Mouse (Mus musculus) cerebellum, adult 9-11 months (tissue): Measurements from ENCODE around the gene Pea15a.

Source experiments
- DNase-seq: peaks from one replicate; pipeline ENCODE4 v3.0.0; 2022

The Pea15a gene

GRCm38 (mm10) chr1:172172381-172172780 is 34.2 kb downstream of the Pea15a start:
- DNase-seq: no peak

- no peak for DNase-seq
Measured at GRCm38 (mm10) chr1:172169809-172170208, 36.8 kb downstream of the Pea15a start.

GRCm38 (mm10) chr1:172167911-172168310 is 38.7 kb downstream of the Pea15a start:
- DNase-seq: no peak

GRCm38 (mm10) chr1:172162959-172163358 is 43.6 kb downstream of the Pea15a start:
- DNase-seq: no peak

- DNase-seq: peak; percentile 58
Measured at GRCm38 (mm10) chr1:172162009-172162408, 44.6 kb downstream of the Pea15a start.

GRCm38 (mm10) chr1:172160508-172160907 is 46.1 kb downstream of the Pea15a start:
- DNase-seq: no peak

- no peak for DNase-seq
Measured at GRCm38 (mm10) chr1:172159970-172160369, 46.6 kb downstream of the Pea15a start.

- no peak for DNase-seq
Measured at GRCm38 (mm10) chr1:172155518-172155917, 51.1 kb downstream of the Pea15a start.

- DNase-seq: no peak
Measured at GRCm38 (mm10) chr1:172154536-172154935, 52.1 kb downstream of the Pea15a start.

GRCm38 (mm10) chr1:172148955-172149815 is 57.4 kb downstream of the Pea15a start:
- no peak for DNase-seq

GRCm38 (mm10) chr1:172148279-172148954 is 58.2 kb downstream of the Pea15a start:
- no peak for DNase-seq

GRCm38 (mm10) chr1:172147835-172148278 is 58.7 kb downstream of the Pea15a start, which contains the start of gene Dcaf8:
Dcaf8 (plus strand) TSS chr1:172148084.
- DNase-seq: peak; percentile 98
